Mouse (Mus musculus): Measurements from ENCODE around the gene Pitpnm2.

Gene Pitpnm2

DNA sequence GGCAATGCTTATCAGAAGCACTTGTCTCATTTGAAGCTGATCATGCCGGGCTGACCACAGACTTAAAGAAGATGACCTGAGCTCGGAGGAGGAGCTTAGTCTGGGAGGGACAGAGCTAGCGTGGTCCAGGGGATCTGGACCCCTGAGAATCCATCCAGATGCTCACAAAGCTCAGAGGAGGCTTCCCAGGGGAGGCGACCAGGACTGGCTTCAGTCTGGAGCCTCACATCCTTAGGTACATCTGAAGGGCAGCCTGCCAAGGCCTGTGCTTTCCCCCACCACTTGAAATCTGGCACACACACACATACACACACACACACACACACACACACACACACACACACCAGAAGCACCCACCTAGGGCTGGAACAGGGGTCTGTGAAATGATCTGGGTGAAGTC is 47.5 kb downstream of the Pitpnm2 start:
- DNase-seq (ENCODE audit: extremely low spot score): no peak

GRCm38 (mm10) chr5:124201564-124201963 is 48.0 kb downstream of the Pitpnm2 start:
- no peak for DNase-seq (ENCODE audit: extremely low spot score)

DNA sequence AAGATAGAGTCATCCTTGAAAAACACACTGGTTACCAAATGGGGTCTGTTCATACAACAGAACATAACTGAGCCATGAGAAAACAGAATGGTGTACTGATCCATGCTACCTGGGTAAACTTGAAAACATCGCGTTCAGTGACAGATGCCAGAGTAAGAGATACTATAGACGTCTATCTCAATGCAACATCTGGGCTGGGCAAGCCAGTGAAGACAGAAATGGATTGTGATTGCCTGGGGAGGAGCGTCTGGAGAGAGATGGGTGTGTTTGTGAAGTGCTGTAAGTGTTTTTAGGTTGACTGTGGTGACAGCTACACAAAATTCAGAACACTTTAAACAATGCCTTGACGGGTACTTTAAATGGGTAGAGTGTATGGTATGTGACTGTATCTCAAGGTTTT is 48.7 kb downstream of the Pitpnm2 start:
- no peak for DNase-seq (ENCODE audit: extremely low spot score)

DNA sequence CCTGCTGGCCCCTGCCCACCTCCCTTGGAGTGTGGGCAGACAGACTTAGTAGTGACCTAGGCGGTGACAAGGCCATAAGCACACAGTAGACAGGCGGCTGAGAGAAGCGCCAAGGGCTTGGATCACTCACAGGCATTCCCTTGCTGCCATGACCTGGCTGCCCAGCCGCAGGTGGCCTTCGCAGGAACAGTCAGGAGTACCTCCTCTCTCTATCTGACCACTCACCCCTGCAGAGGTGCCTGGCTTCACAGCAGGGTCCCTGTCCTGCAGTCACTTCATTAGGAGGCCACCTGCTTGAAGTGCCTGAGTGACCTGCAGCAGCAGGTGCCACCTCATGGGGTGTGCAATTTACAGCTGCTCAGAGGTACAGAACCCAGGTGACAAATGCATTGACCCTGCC is 50.4 kb downstream of the Pitpnm2 start:
- no peak for DNase-seq (ENCODE audit: extremely low spot score)

DNA sequence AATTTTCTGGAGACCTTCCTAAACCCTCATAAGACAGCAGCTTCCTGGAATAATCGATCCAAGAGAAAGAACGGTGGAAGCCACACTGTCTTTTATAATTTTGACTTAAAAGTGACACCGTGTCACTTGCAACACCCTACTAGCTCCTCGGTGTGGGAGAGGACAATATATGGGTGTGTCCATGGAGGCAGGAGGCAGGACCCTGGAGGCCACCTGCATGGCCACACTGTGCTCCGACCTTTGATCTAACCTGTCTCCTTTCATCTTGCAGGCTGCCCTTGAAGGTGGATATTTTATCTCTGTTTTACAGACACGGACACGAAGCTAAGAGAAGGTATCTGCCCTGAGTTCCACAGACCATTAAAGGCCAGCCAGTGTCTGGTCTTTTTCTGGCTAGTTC is 51.1 kb downstream of the Pitpnm2 start:
- no peak for DNase-seq (ENCODE audit: extremely low spot score)

- DNase-seq (ENCODE audit: extremely low spot score): no peak
Observed at GRCm38 (mm10) chr5:124196082-124196481, 53.5 kb downstream of the Pitpnm2 start.

DNA sequence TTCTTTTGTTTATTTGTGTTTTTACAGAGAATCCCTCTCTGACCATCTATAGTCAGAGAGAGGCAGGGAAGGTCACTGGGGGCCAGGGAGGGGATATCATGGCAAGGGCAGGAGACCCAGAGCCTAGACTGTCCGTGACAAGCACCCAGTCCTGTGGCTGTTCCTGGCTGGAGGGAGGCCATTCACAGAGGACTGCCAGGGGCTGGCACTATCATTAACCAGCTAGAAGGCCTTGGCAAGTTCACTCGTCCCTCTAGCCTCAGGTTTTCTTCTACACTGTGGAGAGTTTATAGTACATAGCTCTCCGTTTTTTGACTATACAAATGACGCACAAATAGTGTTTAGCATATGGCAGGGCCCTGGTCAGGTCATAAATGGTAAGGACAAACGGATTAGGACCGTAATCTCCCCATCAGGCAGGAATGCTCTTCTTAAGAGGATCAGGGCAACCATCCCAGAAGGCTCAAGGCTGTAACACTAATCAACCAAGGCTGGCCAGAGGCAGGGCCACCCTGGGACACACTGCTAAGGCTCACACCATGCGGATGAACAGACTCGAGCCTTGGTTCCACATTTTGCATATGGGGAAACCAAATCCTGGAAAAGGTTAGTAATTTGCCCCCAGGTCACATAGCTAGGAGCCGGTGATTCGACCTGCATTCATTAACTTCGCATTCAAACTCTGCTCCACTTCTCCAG is 55.0 kb downstream of the Pitpnm2 start:
- DNase-seq (ENCODE audit: extremely low spot score): no peak

- DNase-seq (ENCODE audit: extremely low spot score): no peak
Observed at GRCm38 (mm10) chr5:124193286-124194112, 56.1 kb downstream of the Pitpnm2 start.

GRCm38 (mm10) chr5:124192726-124193285 is 56.8 kb downstream of the Pitpnm2 start:
- no peak for DNase-seq (ENCODE audit: extremely low spot score)

DNA sequence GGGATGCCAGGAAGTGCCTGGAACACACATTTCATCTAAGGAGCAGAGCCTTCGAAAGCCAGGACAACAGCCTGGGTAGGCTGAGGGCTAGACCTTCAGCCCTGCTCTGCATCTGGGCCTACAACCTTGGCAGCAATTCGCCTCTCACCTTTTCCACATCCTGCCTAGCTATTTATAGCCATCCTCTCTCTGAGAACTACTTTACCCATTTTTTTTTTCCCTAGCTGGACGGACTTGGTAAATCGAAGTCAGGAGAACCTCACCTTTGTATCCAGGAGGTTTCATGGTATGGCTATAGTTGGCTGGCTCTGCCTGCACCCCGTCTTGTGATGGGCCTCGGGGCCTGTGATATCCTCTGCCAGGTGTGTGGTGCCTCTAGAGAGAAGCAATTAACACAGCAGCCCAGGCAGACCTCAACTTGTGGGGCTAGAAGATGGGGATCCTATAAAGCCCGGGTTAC is 57.3 kb downstream of the Pitpnm2 start:
- DNase-seq (ENCODE audit: extremely low spot score): no peak

GRCm38 (mm10) chr5:124190146-124190870 is 59.3 kb downstream of the Pitpnm2 start:
- no peak for DNase-seq (ENCODE audit: extremely low spot score)

- no peak for DNase-seq (ENCODE audit: extremely low spot score)
Observed at GRCm38 (mm10) chr5:124189572-124189981, 60.0 kb downstream of the Pitpnm2 start.

- no peak for DNase-seq (ENCODE audit: extremely low spot score)
Observed at GRCm38 (mm10) chr5:124187508-124188311, 61.9 kb downstream of the Pitpnm2 start.

- no peak for DNase-seq (ENCODE audit: extremely low spot score)
Observed at GRCm38 (mm10) chr5:124186981-124187507, 62.5 kb downstream of the Pitpnm2 start.

- no peak for DNase-seq (ENCODE audit: extremely low spot score)
Observed at GRCm38 (mm10) chr5:124186465-124186854, 63.1 kb downstream of the Pitpnm2 start.

- DNase-seq (ENCODE audit: extremely low spot score): no peak
Observed at GRCm38 (mm10) chr5:124185706-124186464, 63.7 kb downstream of the Pitpnm2 start.

- no peak for DNase-seq (ENCODE audit: extremely low spot score)
Observed at GRCm38 (mm10) chr5:124184898-124185701, 64.5 kb downstream of the Pitpnm2 start.

DNA sequence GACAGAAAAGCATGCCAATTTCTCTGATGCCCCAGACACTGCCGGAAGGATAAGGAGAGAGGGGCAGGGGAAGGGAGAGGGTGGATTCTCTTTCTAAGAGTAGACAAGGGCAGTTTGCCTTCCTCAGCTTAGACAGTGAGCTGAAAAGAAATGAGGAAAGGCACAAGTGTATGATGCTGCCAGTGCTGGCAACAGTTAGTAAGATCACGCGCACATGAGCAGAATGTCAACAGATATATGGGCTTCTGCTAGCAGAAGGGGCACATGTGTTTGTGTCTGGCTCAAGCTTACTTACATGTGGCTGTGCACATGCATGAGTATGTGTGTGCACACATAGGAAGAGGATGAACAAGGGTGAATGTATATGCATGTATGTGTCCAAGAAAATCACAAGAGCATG is 65.4 kb downstream of the Pitpnm2 start:
- no peak for DNase-seq (ENCODE audit: extremely low spot score)

DNA sequence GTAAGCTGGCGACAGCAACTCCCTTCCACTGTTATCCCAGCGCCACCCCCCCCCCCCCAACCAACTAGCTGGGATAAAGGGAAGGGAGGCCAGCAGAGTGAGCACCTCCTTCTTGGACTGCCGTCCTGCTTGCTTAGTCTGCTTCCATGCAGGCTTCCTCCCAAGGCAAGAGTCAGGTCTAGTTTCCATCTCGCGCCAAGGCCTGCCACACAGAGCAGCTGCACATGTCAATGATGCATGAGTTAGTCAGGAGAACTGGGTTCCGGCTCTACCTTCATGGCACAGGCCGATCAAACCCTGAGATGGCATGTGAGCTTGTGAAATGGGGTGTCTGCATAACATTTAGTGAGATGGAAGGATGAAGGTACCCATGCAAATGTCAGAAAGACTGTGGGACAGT is 66.9 kb downstream of the Pitpnm2 start:
- DNase-seq (ENCODE audit: extremely low spot score): no peak
